Mouse (Mus musculus): Measurements from ENCODE around the gene Trim29. TPM values are rescaled to one million over a fixed set of nuclear protein-coding genes. Genes with fewer than 3 reads are reported as not detected.

Trim29 gene
- total RNA-seq, 2 experiments from 2014 or later = not detected

DNA sequence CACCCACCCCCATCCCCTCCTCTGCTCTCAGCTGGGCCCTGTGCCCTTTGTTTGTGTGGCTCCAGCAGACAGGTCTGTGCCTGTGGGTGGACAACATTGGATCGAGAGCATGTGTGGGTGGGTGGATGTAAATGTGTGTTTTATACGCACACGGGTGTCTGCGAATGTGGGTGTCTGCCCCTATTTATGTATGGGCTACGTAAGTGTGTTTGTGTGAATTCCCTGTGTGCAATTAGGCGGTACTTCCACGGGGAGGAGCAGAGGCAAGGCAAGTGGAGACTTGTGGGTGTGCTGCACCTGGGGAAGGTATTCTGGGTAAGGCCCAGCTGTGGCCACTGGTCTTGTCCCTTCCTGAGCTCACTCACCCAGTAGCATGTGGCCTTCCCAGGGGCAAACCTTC, 1.5 kb downstream of the Trim29 start:
- no peak for ATAC-seq (ENCODE audit: poor library complexity, severe bottlenecking)

DNA sequence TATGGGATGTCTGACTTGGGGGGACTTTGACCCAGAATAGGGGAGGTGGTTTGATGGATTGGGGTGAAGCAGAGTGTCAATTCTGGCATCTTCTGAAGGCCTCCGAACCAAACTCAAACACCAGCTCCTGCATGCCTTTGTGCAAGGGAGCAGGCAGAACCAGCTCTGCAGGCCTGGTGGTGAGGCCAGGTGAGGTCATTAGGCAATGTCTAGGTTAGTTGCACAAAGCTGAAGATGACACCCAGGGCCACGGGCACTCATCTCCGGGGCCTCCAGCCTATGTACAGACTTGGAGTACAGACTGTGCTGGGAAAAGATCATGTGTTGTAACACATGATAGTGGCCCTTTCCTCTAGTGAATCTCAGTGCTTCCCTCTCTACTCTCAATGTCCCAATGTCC, 3.2 kb downstream of the Trim29 start:
- no peak for ATAC-seq (ENCODE audit: poor library complexity, severe bottlenecking)

DNA sequence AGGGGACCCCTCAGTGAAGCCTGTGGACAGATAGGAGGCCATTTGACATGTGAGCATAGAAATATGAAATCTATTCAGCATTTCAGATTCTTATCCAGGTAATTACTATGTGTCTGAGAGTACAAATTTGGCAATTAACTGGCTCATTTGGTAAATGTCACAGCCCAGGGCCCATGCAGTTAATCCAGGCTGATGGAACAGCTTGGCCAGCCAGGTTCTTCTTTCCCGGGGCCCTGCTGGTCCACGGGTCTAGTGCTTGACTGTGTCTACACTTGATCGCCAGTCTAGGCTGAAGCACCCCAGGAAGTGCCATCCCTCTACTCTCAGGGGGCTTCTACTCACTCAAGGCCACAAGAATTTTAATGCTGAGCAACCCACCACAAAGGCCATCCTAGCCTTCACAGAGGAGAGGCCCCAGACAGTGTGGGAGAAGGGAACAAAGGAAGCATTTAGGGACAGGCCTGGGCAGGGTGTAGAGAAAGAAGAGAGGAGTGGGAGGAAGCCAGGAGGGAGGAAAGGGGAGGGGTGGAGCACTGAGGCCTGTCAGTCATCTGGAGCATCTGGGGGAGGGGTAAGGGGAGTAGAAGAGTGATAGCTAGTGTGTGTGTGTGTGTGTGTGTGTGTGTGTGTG, 4.8 kb downstream of the Trim29 start:
- no peak for ATAC-seq (ENCODE audit: poor library complexity, severe bottlenecking)

DNA sequence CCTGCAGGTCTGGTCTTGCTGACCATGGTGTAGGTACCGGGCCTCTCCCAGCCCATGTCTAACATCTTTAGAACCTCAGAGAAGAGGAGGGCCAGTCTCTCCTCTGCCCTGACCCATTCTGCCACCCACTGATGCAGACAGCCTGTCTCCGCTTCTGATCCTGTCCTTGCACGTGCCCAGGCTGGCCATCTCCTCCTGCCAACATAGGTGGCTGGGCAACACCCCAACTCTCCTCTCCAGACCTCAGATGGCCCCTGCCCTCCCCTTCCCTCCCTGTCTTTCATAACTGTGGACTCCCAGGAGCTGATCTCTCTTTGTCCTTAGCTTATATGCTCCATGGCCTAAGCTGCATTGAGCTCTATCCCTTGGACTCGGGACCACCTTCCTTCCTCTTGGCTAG, 5.8 kb downstream of the Trim29 start:
- no peak for ATAC-seq (ENCODE audit: poor library complexity, severe bottlenecking)

DNA sequence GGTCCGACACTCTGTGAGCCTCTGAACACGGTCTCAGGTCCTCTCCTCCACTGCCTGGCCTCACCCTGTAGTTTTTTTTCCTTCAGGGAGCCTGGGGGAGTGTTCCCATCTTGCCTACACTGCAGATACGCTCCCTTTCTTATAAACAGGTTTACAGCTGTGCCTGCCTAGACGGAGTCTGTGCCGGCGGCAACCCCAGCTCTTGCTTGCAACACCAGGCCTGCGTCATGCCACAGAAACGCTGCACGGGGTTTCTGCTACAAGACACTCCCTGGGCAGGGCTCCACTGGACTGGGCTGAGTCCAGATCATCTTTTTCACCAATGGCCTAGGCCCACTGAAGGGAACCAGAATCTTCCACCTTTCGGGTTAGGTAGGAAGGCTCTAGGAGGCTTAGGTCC, 8.0 kb downstream of the Trim29 start:
- ATAC-seq (ENCODE audit: poor library complexity, severe bottlenecking) = no peak

DNA sequence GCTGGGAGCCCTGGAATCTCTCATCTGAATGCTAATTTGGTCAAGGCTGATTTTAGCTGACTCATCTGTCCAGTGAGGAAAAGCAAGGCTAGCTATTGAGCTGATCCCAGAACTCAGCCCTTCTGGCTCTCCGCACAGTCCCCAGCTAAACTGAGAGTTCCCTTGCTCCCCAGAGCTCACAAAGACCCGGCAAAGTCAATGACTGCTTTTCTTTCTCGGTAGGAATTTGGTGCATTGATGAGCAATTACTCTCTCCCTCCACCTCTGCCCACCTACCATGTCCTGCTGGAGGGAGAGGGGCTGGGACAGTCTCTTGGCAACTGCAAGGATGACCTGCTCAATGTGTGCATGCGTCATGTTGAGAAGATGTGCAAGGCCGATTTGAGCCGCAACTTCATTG, 11.3 kb downstream of the Trim29 start:
- ATAC-seq (ENCODE audit: poor library complexity, severe bottlenecking) = no peak

DNA sequence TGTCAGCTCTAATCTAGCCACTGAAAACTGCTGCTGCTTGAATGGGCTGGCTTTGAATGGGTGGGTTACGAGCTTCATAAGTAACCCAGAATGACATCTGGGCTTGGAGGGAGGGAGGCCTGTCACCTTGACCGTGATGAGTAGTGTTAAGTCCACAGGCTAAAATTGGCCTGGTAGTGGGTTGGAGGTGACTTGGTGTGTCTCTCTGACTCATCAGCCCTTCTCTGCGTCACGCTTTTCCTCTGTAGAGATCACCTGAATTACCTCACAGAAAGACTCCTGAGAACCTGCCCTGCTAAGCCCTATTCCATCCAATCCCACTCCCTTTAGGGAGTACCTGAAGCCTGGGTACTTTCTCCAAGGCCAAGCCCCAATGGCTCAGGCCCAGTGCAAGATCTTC, 12.0 kb downstream of the Trim29 start:
- ATAC-seq (ENCODE audit: poor library complexity, severe bottlenecking) = no peak

DNA sequence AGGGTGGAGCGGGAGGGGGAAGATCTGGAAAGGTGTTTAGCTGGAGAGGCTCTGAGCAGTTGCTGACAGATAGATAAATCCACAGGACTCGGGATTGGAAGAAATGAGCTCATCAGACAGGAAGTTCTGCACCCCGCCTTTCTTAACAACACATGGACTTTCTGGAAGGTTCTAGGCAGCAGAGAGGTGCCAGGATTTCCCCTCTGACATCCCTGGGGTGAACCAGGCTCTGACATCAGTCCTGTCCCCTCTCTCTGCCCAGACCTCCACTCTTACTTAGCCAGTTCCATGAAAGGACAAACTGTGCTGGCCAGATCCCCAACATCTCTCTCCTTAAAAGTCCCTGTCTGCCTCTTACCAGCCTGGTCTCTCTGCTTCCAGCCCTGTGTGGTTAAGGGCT, 14.8 kb downstream of the Trim29 start:
- ATAC-seq (ENCODE audit: poor library complexity, severe bottlenecking) = no peak

DNA sequence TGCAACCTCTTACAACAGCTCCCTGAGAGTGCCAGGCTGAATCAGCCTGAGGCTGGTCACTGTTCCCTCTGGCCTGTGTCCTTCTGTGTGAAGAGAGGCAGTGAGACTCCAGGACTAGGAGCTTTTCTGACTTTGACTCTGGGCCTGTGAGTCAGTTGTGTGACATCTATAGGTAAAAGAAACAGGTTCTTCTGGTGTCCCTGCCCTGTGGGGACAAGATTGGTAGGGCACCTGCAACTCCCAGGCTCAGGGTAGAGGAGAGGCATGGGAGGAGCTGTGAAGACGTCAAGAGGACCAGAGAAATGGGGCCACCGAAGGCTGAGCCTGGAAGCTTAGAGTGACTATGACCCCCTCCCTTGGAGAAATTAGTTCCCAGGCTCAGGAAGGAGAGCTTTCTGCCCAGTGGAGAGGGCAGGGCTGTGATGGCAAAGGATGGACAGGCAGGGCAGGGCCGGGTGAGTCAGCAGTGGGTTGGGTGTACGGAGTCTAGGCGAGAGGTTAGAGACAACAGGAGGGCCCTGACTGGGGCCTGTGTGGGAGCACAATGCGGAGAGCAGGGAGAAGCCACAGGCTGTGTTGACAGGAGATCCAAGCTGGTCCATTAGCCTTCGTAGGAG, 15.5 kb downstream of the Trim29 start:
- ATAC-seq (ENCODE audit: poor library complexity, severe bottlenecking) = no peak

DNA sequence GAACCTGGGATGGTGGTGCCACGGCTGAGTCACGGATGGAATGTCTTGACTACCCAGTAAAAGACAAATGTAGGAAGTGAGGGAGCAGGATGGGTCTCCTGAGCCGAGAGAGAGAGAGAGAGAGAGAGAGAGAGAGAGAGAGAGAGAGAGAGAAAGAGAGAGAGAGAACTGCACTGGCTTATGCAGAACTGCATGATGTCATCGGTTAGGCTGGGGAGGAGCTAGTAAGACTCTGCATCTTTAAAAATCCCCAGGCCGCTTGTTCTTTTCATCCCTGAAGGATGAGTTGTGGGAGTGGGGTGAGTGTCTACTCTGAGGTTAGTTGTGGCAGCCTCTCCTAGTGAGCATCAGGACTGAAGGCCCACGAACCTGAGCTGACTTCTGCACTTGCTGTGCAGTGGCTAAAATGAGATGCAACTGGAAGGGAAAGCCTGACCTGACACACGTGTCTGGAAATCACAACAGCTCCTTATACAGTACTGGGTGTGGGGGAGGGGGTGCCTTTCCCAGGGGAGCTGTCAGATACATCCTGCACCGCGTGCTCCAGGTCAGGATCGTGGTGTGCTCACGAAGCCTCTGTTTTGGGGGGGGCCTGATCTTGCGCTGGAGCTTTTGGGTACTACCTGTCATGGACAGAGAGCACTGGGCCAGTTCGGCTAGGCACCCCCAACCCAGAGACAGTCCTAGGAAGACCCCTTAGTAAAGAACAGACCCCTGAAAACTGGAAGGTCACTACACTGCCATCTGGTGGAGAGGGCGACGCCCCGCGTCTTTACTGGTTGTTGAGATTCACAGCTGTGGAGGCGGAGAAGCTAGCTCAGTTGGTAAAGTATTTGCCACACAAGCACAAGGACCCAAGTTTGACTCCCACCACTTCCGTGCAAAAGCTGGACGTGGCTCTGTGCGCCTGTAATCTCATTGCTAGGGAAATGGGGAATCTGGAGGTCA, 16.8 kb downstream of the Trim29 start:
- ATAC-seq (ENCODE audit: poor library complexity, severe bottlenecking) = no peak

DNA sequence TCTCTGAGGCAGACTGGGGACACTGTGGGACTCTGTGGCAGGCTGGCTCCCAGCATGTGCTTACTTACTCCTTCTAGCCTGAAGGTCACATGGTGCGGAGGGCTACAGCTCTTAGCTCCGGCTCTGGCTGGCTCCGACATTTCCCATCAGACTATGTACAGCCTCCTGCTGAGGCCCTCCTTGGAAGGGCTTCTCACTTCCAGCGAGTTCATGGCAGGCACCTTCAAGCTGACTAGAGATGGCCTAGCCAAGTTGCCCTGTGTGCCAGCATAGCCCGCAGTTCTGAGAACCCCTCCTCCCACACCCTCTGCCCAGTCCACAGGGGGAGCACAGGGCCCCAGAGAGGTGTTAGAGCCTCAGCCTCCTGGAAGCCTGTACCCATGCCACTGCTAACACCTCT, 19.8 kb downstream of the Trim29 start:
- no peak for ATAC-seq (ENCODE audit: poor library complexity, severe bottlenecking)

DNA sequence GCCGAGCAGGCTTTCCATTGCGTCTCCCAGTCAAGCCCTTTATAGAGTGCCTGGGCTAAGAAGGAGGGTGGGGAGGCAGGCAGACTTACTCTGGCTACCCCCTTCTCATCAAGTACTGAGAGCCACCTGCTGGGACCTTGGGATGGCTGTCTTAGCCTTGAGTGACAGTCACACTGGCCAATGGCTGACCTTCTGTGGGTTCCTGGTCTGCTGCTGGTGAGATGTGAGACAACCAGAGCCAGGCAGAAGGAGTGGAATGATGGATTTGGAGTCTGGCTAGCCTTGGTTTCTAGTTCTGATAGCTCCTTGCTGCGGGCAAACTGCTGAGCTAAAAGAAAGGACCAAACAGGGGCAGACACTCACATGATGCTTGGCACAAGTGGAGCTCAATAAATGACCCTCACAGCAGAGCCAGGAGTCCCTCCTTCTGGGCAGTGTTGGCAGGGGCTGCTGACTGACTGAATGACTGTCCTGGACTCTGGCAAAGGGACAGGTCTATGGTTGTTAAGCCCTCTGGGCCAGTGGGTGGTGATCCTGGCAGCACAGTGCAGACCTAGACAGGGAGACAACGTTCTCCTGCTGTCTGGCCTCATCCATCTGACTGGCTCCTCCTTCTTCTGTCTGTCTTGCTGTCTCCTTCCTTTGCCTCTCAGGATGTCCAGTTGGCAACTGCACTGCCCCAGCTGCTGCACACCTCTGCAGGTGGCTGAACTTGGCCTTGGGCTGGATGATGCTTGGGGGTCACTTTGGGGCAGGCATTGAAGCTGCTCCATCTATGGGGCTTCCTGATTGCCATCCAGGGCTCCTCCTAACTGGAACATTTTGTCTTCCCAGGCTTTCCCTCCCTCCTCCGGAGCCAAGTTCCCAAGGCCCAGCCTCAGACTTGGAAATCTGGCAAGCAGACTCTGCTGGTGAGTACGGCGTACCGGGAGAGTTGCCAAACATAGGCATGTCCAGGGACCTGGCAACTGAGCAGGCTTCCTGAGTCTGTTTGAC, 21.1 kb downstream of the Trim29 start:
- ATAC-seq (ENCODE audit: poor library complexity, severe bottlenecking) = no peak

DNA sequence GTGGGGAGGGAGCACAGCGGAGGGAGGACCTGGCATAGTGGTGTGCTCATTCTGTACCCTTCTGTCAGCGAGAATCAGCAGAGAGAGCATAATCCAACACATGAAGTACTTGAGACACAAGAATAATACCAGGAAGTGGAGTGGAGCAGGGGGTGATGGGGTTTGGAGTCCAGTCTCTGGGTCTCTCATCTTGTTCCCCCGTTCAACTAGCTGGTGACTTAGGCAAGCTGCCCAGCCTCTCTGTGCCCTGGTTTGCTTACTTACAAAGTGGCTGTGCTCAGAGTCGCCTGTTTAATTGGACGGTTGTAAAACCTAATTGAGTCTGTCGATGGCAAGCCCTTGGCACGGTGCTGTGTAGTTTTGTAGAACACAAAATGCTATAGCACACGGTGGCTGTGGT, 23.8 kb downstream of the Trim29 start:
- no peak for ATAC-seq (ENCODE audit: poor library complexity, severe bottlenecking)

DNA sequence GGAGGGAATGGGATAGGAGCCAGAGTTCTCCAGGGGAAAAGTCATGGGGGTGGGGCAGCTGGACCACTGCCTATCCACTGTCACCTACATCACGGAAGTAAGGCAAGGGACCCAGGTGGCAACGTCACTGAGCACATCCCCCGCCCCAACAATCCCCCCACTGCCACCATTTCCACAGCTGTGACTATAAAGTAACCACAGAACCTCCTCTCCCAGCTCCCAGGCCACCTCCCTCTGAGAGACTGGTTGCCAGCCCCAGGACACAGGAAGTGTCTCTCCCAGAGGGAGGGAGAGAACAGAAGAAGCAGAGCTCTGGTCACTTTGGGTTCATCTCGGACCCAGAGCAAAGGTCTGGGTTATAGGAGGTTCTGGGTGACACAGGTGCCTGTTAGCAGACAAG, 27.0 kb downstream of the Trim29 start:
- no peak for ATAC-seq (ENCODE audit: poor library complexity, severe bottlenecking)

DNA sequence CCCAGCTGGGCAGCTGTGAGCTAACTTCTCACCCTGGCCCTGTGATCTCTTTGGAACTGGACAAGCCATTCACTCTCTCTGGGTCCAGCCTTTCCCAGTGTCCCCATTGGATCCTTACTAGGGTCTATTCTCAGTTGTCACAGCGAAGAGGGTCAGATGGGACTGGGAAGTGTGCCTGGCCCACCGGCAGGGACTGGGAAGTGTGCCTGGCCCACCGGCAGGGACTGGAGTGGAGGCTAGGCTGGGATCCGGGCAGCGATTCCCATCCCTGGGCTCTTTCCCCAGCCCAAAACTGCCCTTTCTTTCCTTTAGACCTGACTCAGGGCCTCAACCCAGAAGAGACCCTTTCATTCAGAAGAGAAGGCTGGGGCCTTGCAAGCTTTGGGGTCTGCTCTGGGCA, 27.4 kb downstream of the Trim29 start:
- ATAC-seq (ENCODE audit: poor library complexity, severe bottlenecking) = no peak

DNA sequence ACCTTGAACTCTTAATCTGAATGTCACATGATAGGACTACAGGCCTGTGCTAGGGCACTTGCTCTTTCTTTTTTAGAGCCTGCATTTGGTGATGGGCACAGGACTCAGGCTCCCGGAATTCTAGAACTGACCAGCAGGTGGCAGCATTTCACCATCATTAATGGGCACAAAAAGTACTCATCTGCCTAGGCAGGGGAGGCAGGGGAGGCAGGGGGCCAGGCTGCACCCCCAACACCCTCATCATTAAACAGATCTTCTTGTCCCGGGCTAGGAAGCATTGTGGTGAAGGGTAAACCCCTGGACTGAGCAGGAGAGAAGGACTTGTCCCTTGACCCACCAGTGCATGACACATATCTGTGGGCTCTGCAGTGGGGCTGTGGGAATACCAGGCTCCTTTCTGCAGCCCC, 29.0 kb downstream of the Trim29 start:
- ATAC-seq (ENCODE audit: poor library complexity, severe bottlenecking) = peak; percentile 45; the same call in 1 of the 2 replicates

DNA sequence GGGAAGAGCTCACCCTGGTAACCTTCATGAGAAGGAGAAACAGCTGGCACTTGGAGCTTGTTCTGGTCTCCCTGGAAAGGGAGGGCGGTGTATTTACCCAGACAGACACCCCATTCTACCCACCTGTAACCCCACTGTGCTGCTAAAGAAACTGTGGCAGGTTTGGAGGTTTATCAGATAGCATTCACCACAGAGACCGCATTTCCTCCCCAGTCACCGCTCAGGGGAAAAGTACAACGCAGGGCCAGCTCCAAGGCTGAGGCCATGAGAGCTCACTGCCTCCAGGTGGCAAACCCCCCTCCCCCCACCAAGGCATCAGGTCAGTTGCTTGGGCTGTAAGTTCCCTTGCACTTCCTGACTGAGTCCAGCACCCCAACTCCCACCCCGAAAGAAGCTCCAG, 39.4 kb downstream of the Trim29 start:
- ATAC-seq (ENCODE audit: poor library complexity, severe bottlenecking) = no peak

DNA sequence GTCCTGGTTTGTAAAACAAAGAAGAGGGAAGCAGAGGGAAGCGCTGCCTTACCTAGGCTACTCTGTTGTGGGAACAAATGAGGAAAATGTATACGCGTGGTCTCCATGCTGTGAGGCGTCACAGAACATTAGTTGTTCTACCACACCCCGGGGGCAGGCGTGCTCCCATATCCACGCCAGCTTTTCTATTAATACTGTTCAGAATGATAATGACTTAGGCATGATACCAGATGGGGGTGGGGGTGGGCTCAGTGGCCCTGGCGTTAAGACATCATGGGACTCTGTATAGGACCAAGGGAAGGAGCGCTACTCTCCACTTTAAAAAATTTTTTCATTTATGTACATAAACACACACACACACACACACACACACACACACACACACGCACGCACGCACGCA, 40.4 kb downstream of the Trim29 start:
- no peak for ATAC-seq (ENCODE audit: poor library complexity, severe bottlenecking)

DNA sequence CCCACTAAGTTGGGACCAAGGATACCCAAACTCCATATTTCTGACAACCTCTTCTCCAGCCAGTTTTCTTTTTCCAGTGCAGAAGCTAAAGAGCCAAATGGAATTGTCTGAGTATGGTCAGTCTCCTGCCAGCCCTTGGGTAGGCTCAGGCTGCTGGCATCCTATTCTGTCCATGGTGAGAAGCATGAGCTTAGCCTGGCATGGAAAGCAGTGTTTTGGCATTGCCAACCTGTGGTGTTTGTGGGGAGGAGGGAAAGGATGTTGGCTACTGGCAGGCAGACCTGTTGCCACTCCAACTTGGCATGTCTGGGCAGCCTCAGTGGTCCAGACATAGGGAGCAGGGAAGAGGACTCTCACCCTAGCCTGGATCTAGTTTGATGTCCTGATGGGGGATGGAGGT, 46.4 kb downstream of the Trim29 start:
- no peak for ATAC-seq (ENCODE audit: poor library complexity, severe bottlenecking)

DNA sequence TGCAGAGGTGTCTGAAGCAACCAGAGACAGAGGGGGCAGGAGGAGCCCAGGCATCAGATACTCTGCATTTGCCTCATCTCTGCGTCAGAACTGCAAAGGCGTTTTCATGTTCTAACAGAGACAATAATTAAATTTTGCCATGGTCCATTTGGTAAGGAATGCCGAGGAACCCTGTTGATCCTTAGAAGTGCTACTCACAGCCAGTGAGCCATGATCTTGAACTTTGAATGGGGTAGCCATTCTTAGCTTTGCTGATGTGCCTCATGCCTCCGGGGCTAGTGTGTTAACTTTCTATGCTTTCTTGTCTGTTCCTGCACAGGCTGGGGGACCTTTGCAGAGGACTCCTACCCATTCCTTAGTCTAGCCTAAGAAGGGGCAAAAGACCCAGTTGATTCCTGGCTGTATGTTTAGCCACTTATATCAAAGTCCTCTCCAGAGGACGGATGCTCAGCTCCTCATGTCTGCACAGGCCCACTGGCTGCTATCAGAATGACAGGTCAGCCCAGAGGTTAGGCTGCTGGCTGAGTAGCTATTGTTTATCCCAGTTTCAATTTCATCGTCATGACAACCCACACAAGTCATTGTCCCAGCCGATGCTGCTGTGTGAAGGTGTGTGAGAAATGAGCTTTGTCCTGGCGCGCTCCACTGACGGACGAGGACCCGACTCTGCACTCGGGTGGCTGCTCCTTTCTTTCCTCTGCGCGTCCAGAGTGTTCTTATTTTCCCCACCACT, 48.1 kb downstream of the Trim29 start:
- ATAC-seq (ENCODE audit: poor library complexity, severe bottlenecking) = no peak
